8 mouse cellular contexts compared by ENCODE assay signal in genomic region chr9:74975911-74976563, GRCm38 (mm10). TPM values are rescaled to one million over a fixed set of nuclear protein-coding genes. Genes with fewer than 3 reads are reported as not detected.
A peak's percentile ranks its signal among the peaks of the same experiment; 100 is the strongest.
DNase-seq lines count a peak whose midpoint lies in the region; ATAC-seq lines count a peak whose summit lies in the region.

No protein-coding gene starts in this region.

- ATAC-seq in CD4-positive, CD25-positive, alpha-beta regulatory T cell, adult 4 months, result peak; percentile 100
- peak; percentile 99 for ATAC-seq in forebrain, embryonic 12.5 days (ENCODE audit: low FRiP score)
- peak; percentile 98 for ATAC-seq in heart, embryonic 16.5 days (replicated peaks; ENCODE audit: extremely low read depth, insufficient read depth, low FRiP score)
- ATAC-seq in liver, embryonic 13.5 days (ENCODE audit: low read depth), result peak; percentile 93
- ATAC-seq in stomach, embryonic 14.5 days (ENCODE audit: insufficient number of reproducible peaks, insufficient read depth, low FRiP score, low read depth), result peak; percentile 97

- peaks cover 26% of the 10 kb centered on the region for H3K4me1 ChIP-seq in brown adipose tissue, adult 24 weeks (ENCODE audit: control insufficient read depth, insufficient read depth, insufficient read length, low read length)
- H3K4me1 ChIP-seq in forebrain, embryonic 12.5 days, result peaks cover 52% of the 10 kb centered on the region
- H3K4me1 ChIP-seq in heart, embryonic 16.5 days (ENCODE audit: control insufficient read depth, insufficient read depth, low read length), result peaks cover 34% of the 10 kb centered on the region
- peaks cover 21% of the 10 kb centered on the region for H3K4me1 ChIP-seq in liver, embryonic 13.5 days (replicated peaks)
- H3K4me1 ChIP-seq in stomach, embryonic 14.5 days (ENCODE audit: control insufficient read depth, insufficient read depth, low read length), result peaks cover 17% of the 10 kb centered on the region; the same call in 1 of the 2 replicates

- H3K4me3 ChIP-seq in brown adipose tissue, adult 24 weeks (ENCODE audit: insufficient read depth, low read depth, low read length), result peak overlapping the region; percentile 68
- H3K4me3 ChIP-seq in forebrain, embryonic 12.5 days (replicated peaks), result peak overlapping the region; percentile 44
- peak overlapping the region; percentile 54 for H3K4me3 ChIP-seq in heart, embryonic 16.5 days (ENCODE audit: low read length)
- H3K4me3 ChIP-seq in liver, embryonic 13.5 days (replicated peaks), result peak overlapping the region; percentile 57
- peak overlapping the region; percentile 37 for H3K4me3 ChIP-seq in stomach, embryonic 14.5 days (ENCODE audit: low read depth, low read length)

- peak; percentile 88 to 95 for DNase-seq in kidney, postnatal 25 days
- DNase-seq in liver, embryonic 13.5 days, result peak; percentile 45
- peak; percentile 76 to 79 for DNase-seq in natural killer cell, adult 2 months (ENCODE audit: low spot score in 2 of 2)

- WGBS in forebrain, embryonic 12.5 days, result under 1% methylated on average over 23 of the region's 23 CpGs
- under 1% methylated on average over 23 of the region's 23 CpGs for WGBS in heart, embryonic 16.5 days
- under 1% methylated on average over 23 of the region's 23 CpGs for WGBS in liver, embryonic 13.5 days (ENCODE audit: insufficient replicate concordance)
- WGBS in stomach, embryonic 14.5 days, result under 1% methylated on average over 23 of the region's 23 CpGs

- no peaks in the 10 kb centered on the region for H3K36me3 ChIP-seq in forebrain, embryonic 12.5 days (replicated peaks)
- H3K36me3 ChIP-seq in heart, embryonic 16.5 days (ENCODE audit: control insufficient read depth, insufficient read depth), result no peaks in the 10 kb centered on the region
- no peaks in the 10 kb centered on the region for H3K36me3 ChIP-seq in liver, embryonic 13.5 days
- no peaks in the 10 kb centered on the region for H3K36me3 ChIP-seq in stomach, embryonic 14.5 days (ENCODE audit: control insufficient read depth, insufficient read depth, low read length)

- H3K9me3 ChIP-seq in forebrain, embryonic 12.5 days, result no peaks in the 10 kb centered on the region
- H3K9me3 ChIP-seq in heart, embryonic 16.5 days (replicated peaks; ENCODE audit: control insufficient read depth, low read length), result no peaks in the 10 kb centered on the region
- H3K9me3 ChIP-seq in liver, embryonic 13.5 days (replicated peaks), result no peaks in the 10 kb centered on the region
- no peaks in the 10 kb centered on the region for H3K9me3 ChIP-seq in stomach, embryonic 14.5 days (ENCODE audit: control insufficient read depth, low read depth, low read length)

- H3K9ac ChIP-seq in forebrain, embryonic 12.5 days, result peak overlapping the region; percentile 65
- peak overlapping the region; percentile 67 for H3K9ac ChIP-seq in heart, embryonic 16.5 days (ENCODE audit: low read length)
- H3K9ac ChIP-seq in liver, embryonic 13.5 days, result peak overlapping the region; percentile 58
- peak overlapping the region; percentile 22 for H3K9ac ChIP-seq in stomach, embryonic 14.5 days (replicated peaks; ENCODE audit: low read depth, low read length)

- H3K4me2 ChIP-seq in forebrain, embryonic 12.5 days, result peak overlapping the region; percentile 60
- peak overlapping the region; percentile 57 for H3K4me2 ChIP-seq in heart, embryonic 16.5 days (ENCODE audit: low read depth, low read length)
- H3K4me2 ChIP-seq in liver, embryonic 13.5 days, result peak overlapping the region; percentile 68
- H3K4me2 ChIP-seq in stomach, embryonic 14.5 days (replicated peaks; ENCODE audit: low read depth, low read length), result peak overlapping the region; percentile 46

- H3K27me3 ChIP-seq in forebrain, embryonic 12.5 days, result no peaks in the 10 kb centered on the region
- H3K27me3 ChIP-seq in heart, embryonic 16.5 days (ENCODE audit: control insufficient read depth, insufficient read depth, low read length), result no peaks in the 10 kb centered on the region
- no peaks in the 10 kb centered on the region for H3K27me3 ChIP-seq in liver, embryonic 13.5 days
- H3K27me3 ChIP-seq in stomach, embryonic 14.5 days (ENCODE audit: control insufficient read depth, insufficient read depth, low read length), result no peaks in the 10 kb centered on the region

- H3K27ac ChIP-seq in brown adipose tissue, adult 24 weeks (replicated peaks; ENCODE audit: low read depth, low read length), result peak overlapping the region; percentile 85
- peak overlapping the region; percentile 92 for H3K27ac ChIP-seq in forebrain, embryonic 12.5 days
- peak overlapping the region; percentile 87 for H3K27ac ChIP-seq in heart, embryonic 16.5 days (ENCODE audit: low read length)
- peak overlapping the region; percentile 48; the same call in 1 of the 2 replicates for H3K27ac ChIP-seq in liver, embryonic 13.5 days
- H3K27ac ChIP-seq in stomach, embryonic 14.5 days (ENCODE audit: low read length), result peak overlapping the region; percentile 70

RNA-seq across cellular contexts. Expression of gene Fam214a, which starts 23.4 kb away (rescaled TPM):
- polyA plus RNA-seq in CD4-positive, CD25-positive, alpha-beta regulatory T cell, adult 4 months (2017; shearing (Covaris generic)), result 10 to 100 TPM; 24.3 to 28.4 TPM
- polyA plus RNA-seq in brown adipose tissue, adult 24 weeks (2012; ENCODE audit: insufficient read depth, insufficient read length, missing spikeins), result 29.9 and 41.0 TPM in 2 replicates
- 30.9 and 34.1 TPM in 2 replicates for polyA plus RNA-seq in forebrain, embryonic 12.5 days (2016; fragmentation: Nextera tagmentation; extraction: Ambion mirVana)
- polyA plus RNA-seq in heart, embryonic 16.5 days (2015; fragmentation: Nextera tagmentation; extraction: Ambion mirVana), result 11.3 and 11.4 TPM in 2 replicates
- polyA plus RNA-seq in liver, embryonic 13.5 days (2015; fragmentation: Nextera tagmentation; extraction: Ambion mirVana), result 1.4 and 1.6 TPM in 2 replicates
- 14.2 and 15.0 TPM in 2 replicates for polyA plus RNA-seq in stomach, embryonic 14.5 days (2014; fragmentation: Nextera tagmentation; extraction: Ambion mirVana)

Comparison
In these comparisons a context has a peak if more than half of its experiments do, and no peak if none do; other contexts are left out.
1. Peak in every context shown above with its lines: DNase-seq, ATAC-seq, H3K4me3 ChIP-seq and H3K27ac ChIP-seq.